Mouse (Mus musculus) cerebellum, adult (tissue): Measurements from ENCODE around the gene Gins1.
"Not testable (repeated sequence)": the region's sequence is repeated elsewhere in the genome, so short reads cannot be mapped to it uniquely, and the experiment has no call there.

Experiments used
- ATAC-seq: cut with Nextera tagmentation; 2 replicates; pipeline ENCODE4 v1.9.2; 2017; ENCODE audit warnings: mild to moderate bottlenecking, moderate library complexity, mixed read lengths; ENCODE audit not compliant: insufficient number of reproducible peaks, low FRiP score, low TSS enrichment

The Gins1 gene

GRCm38 (mm10) chr2:150908881-150909280 lies 3.7 kb downstream of the Gins1 start:
- not testable (repeated sequence) for ATAC-seq

GRCm38 (mm10) chr2:150909429-150910039 lies 4.3 kb downstream of the Gins1 start:
- peak; percentile 74 for ATAC-seq

- ATAC-seq, result no peak
Measured at GRCm38 (mm10) chr2:150910295-150910881, 5.2 kb downstream of the Gins1 start.

GRCm38 (mm10) chr2:150914781-150915515 lies 9.7 kb downstream of the Gins1 start:
- ATAC-seq, result no peak

GRCm38 (mm10) chr2:150915786-150916185 lies 10.6 kb downstream of the Gins1 start:
- ATAC-seq, result no peak

- no peak for ATAC-seq
Measured at GRCm38 (mm10) chr2:150918720-150919119, 13.5 kb downstream of the Gins1 start.

- ATAC-seq, result no peak
Measured at GRCm38 (mm10) chr2:150920543-150920942, 15.3 kb downstream of the Gins1 start.

GRCm38 (mm10) chr2:150921697-150922096 lies 16.5 kb downstream of the Gins1 start:
- ATAC-seq, result no peak

GRCm38 (mm10) chr2:150922165-150922564 lies 17.0 kb downstream of the Gins1 start:
- no peak for ATAC-seq

GRCm38 (mm10) chr2:150923026-150923425 lies 17.8 kb downstream of the Gins1 start:
- ATAC-seq, result no peak

- ATAC-seq, result no peak
Measured at GRCm38 (mm10) chr2:150923505-150923904, 18.3 kb downstream of the Gins1 start.

GRCm38 (mm10) chr2:150927038-150927720 lies 22.0 kb downstream of the Gins1 start:
- ATAC-seq, result no peak

- no peak for ATAC-seq
Measured at GRCm38 (mm10) chr2:150929156-150929555, 24.0 kb downstream of the Gins1 start.

- ATAC-seq, result no peak
Measured at GRCm38 (mm10) chr2:150930806-150931205, 25.6 kb downstream of the Gins1 start.

GRCm38 (mm10) chr2:150933482-150933881 lies 28.3 kb downstream of the Gins1 start:
- no peak for ATAC-seq

GRCm38 (mm10) chr2:150934659-150935058 lies 29.5 kb downstream of the Gins1 start:
- no peak for ATAC-seq

GRCm38 (mm10) chr2:150944017-150944416 lies 38.8 kb downstream of the Gins1 start:
- no peak for ATAC-seq

- ATAC-seq, result not testable (repeated sequence)
Measured at GRCm38 (mm10) chr2:150947341-150947740, 42.1 kb downstream of the Gins1 start.

GRCm38 (mm10) chr2:150947880-150948611 lies 42.8 kb downstream of the Gins1 start:
- ATAC-seq, result not testable (repeated sequence)

- no peak for ATAC-seq
Measured at GRCm38 (mm10) chr2:150948786-150949185, 43.6 kb downstream of the Gins1 start.
